Mouse (Mus musculus) lung, adult 2 months (tissue): Measurements from ENCODE around the gene Sppl3.

ENCODE experiments used
- CTCF ChIP-seq: fragments of 200-500 bp; IDR thresholded peaks from 2 replicates; pipeline ENCODE4 v1.5.1; 2011; ENCODE audit warnings: mild to moderate bottlenecking, low read length, control low read depth; ENCODE audit not compliant: insufficient read depth
- POLR2A ChIP-seq: fragments of 200-500 bp; IDR thresholded peaks from 2 replicates; pipeline ENCODE4 v1.6.1; 2011; ENCODE audit warnings: low read depth, mild to moderate bottlenecking, control low read depth, low read length, borderline replicate concordance; ENCODE audit errors: extremely low read depth

DNA sequence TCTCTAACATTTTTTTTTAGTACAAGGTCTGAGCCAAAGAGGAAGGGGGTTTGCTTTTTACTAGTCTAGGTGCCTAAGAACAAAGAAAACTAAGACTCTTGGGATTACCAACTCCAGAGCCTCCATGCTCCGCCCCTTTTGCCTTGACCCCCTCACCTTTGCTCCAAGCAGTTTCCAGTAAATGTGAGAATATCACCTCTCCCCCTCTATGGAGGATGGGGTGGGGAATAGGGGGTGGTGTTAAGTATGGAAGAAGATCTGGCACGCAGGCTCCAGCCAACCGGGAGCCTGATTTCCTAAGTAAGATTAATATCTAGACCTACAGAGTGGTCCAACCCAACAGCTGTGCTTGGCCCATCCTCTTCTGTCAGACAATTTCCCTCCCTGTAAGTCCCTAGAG, 129.8 kb downstream of the Sppl3 start:
- TF ChIP-seq CTCF (no peak), POLR2A (no peak)
